Mouse (Mus musculus): Measurements from ENCODE around the gene Rpl36a-ps1. TPM values are rescaled to one million over a fixed set of nuclear protein-coding genes. Genes with fewer than 3 reads are reported as not detected.

Rpl36a-ps1 gene
- 8.8 TPM for polyA plus RNA-seq (2017; shearing (Covaris generic))

GRCm38 (mm10) chr14:98994218-98994617 is at the start of gene Rpl36a-ps1:
Gene Rpl36a-ps1, minus strand, starts transcription at chr14:98994318.

Other genes starting within 250 kb of the Rpl36a-ps1 start
- 50.6 TPM for gene Mzt1, start 51.8 kb upstream of the Rpl36a-ps1 start, polyA plus RNA-seq (2017; shearing (Covaris generic))
- gene Bora, start 51.9 kb upstream of the Rpl36a-ps1 start, polyA plus RNA-seq (2017; shearing (Covaris generic)), result 26.2 TPM
- 28.4 TPM for gene Pibf1, start 105.1 kb upstream of the Rpl36a-ps1 start, polyA plus RNA-seq (2017; shearing (Covaris generic))
- 9.4 TPM for gene Dis3, start 105.5 kb upstream of the Rpl36a-ps1 start, polyA plus RNA-seq (2017; shearing (Covaris generic))